Mouse (Mus musculus) G1E (cell line): ENCODE measurements at regions not wholly inside any gene's neighbourhood (a gene's known extent, or its start where the extent isn't known, plus 50 kb on each side); places are given as distances from the start of the nearest gene placed in this dataset.

Experiments used
- ATAC-seq: 2 replicates; pipeline ENCODE4 v1.8.0; 2016; ENCODE audit warnings: mild to moderate bottlenecking; ENCODE audit not compliant: insufficient number of reproducible peaks, poor library complexity, low FRiP score, severe bottlenecking; ENCODE audit errors: extremely low read depth
- DNase-seq: peaks from one replicate; pipeline ENCODE4 v3.0.0; 2012; ENCODE audit warnings: low spot score
- H3K27me3 ChIP-seq: 2 replicates; pipeline ENCODE4 v1.6.1; 2012; ENCODE audit warnings: mild to moderate bottlenecking, low read length, inconsistent platforms; ENCODE audit not compliant: insufficient read depth
- H3K36me3 ChIP-seq: replicated peaks from 2 replicates; pipeline ENCODE3; 2012; ENCODE audit warnings: mild to moderate bottlenecking, inconsistent platforms
- H3K4me1 ChIP-seq: 2 replicates; pipeline ENCODE4 v1.6.1; 2012; ENCODE audit warnings: low read depth, low read length, inconsistent platforms, mixed read lengths; ENCODE audit not compliant: insufficient read depth
- H3K4me3 ChIP-seq: 2 replicates; pipeline ENCODE4 v1.5.1; 2012; ENCODE audit warnings: low read depth, mild to moderate bottlenecking, inconsistent platforms, low read length, moderate library complexity, mixed read lengths
- H3K9me3 ChIP-seq: replicated peaks from 2 replicates; pipeline ENCODE4 v1.6.1; 2012; ENCODE audit warnings: inconsistent platforms
- CTCF ChIP-seq: IDR thresholded peaks from 2 replicates; pipeline ENCODE4 v1.5.1; 2012; ENCODE audit warnings: low read depth, low read length, inconsistent platforms, mixed read lengths
- GATA1 ChIP-seq: IDR thresholded peaks from 2 replicates; pipeline ENCODE4 v1.6.1; 2012; ENCODE audit warnings: borderline replicate concordance, low read length, inconsistent platforms, mixed read lengths
- GATA2 ChIP-seq: IDR thresholded peaks from 2 replicates; pipeline ENCODE4 v1.6.1; 2012; ENCODE audit warnings: low read depth, low read length, inconsistent platforms, borderline replicate concordance
- POLR2AphosphoS5 ChIP-seq: IDR thresholded peaks from 2 replicates; pipeline ENCODE4 v1.6.1; 2012; ENCODE audit warnings: low read depth, low read length, inconsistent platforms; ENCODE audit not compliant: insufficient replicate concordance
- TAL1 ChIP-seq: conservative IDR thresholded peaks from 2 replicates; pipeline ENCODE4 v1.6.1; 2012; ENCODE audit warnings: low read depth, low read length, inconsistent platforms, mixed read lengths

DNA sequence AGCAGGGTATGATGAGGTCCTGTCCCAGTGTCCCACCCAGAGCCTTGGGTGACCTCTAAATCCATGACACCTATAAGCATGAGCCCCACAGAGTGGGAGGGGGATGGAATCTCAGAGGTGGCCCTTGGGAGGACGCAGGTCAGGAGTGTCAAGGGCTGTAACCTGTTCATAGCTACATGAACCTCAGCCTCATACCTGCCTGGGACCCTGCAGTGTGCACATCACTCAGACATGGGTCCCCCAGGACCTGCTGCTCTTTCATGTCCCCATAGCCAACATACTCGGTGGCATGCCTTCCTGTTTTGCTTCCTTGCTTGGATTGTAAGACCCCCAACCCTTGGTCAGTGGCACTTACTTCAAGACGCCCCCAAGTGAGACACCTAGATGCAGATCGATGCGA, 66.9 kb upstream of the Hs6st1 start:
- Histone ChIP-seq H3K4me1 (no peaks in the 10 kb centered on the region), H3K9me3 (no peaks in the 10 kb centered on the region; the same call in 1 of the 2 replicates), H3K27me3 (peaks cover 18% of the 10 kb centered on the region), H3K4me3 (no peak overlapping the region), H3K36me3 (no peaks in the 10 kb centered on the region)
- ATAC-seq (no peak), DNase-seq (no peak)
- no peak for TF ChIP-seq GATA2
- TF ChIP-seq POLR2AphosphoS5: no peak
- TF ChIP-seq GATA1: no peak
- no peak for TF ChIP-seq TAL1
- no peak for TF ChIP-seq CTCF

DNA sequence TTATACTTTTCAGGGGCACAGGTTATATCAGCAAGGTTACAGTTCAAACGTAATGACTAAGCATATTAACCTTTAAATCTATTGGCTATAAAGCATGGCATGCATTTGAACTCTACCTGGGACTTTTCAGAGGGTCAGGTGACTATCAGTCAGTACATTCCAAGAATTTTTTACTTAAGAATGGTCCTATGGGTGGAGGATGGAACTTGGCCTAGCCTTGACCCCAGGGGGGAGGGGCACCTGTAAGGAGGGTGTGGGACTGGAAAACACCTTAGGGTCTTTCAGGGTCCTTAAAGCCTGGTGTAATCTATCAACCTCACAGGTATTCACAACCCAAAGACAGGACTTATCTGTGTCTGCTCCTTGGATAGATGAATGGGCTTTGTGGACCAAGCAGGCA, 66.4 kb upstream of the Hs6st1 start:
- Histone ChIP-seq H3K9me3 (no peaks in the 10 kb centered on the region; the same call in 1 of the 2 replicates), H3K4me1 (no peaks in the 10 kb centered on the region), H3K4me3 (no peak overlapping the region), H3K27me3 (peaks cover 18% of the 10 kb centered on the region), H3K36me3 (no peaks in the 10 kb centered on the region)
- DNase-seq (no peak), ATAC-seq (no peak)
- TF ChIP-seq TAL1: no peak
- no peak for TF ChIP-seq POLR2AphosphoS5
- TF ChIP-seq GATA1: no peak
- TF ChIP-seq CTCF: no peak
- TF ChIP-seq GATA2: no peak

GRCm38 (mm10) chr1:36003592-36003991, 64.6 kb upstream of the Hs6st1 start:
- no peaks in the 10 kb centered on the region; the same call in 1 of the 2 replicates for H3K9me3 ChIP-seq
- no peak overlapping the region for H3K4me3 ChIP-seq
- H3K27me3 ChIP-seq: peaks cover 21% of the 10 kb centered on the region
- ATAC-seq (no peak), DNase-seq (no peak)
- no peaks in the 10 kb centered on the region for H3K36me3 ChIP-seq
- no peaks in the 10 kb centered on the region for H3K4me1 ChIP-seq
- TF ChIP-seq CTCF (no peak), GATA2 (no peak), POLR2AphosphoS5 (no peak), TAL1 (no peak), GATA1 (no peak)

DNA sequence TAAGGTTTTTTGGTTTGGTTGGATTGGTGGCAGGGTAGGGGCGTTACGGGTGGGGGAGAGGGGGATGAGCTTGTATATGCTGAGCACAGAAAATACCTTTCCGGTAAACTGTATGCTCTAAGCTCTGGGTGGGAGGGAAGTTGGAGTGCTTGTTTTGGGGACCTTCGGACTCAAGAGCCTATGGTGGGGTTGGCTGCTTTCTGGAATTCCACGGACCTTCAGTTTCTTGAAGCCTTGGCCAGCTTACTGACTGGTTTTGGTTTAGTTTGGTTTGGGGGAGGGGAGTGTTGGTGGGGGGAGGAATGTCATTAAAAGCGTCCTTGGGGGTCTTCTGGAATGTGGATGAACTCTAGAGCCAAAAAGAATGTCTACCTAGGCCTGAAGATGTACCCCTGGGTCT, 59.6 kb upstream of the Hs6st1 start:
- Histone ChIP-seq H3K27me3 (peaks cover 11% of the 10 kb centered on the region; the same call in 1 of the 2 replicates), H3K9me3 (no peaks in the 10 kb centered on the region), H3K4me3 (no peak overlapping the region), H3K36me3 (no peaks in the 10 kb centered on the region), H3K4me1 (no peaks in the 10 kb centered on the region)
- TF ChIP-seq TAL1 (no peak), CTCF (no peak), POLR2AphosphoS5 (no peak), GATA1 (no peak), GATA2 (no peak)
- no peak for ATAC-seq
- no peak for DNase-seq

- no peak for TF ChIP-seq TAL1
- TF ChIP-seq POLR2AphosphoS5: no peak
- TF ChIP-seq GATA2: no peak
- TF ChIP-seq GATA1: no peak
- no peak for TF ChIP-seq CTCF
- no peak overlapping the region for H3K4me3 ChIP-seq
- H3K4me1 ChIP-seq: no peaks in the 10 kb centered on the region
- no peaks in the 10 kb centered on the region for H3K9me3 ChIP-seq
- DNase-seq: no peak
- no peak for ATAC-seq
- H3K36me3 ChIP-seq: no peaks in the 10 kb centered on the region
- H3K27me3 ChIP-seq: peaks cover 11% of the 10 kb centered on the region; the same call in 1 of the 2 replicates
Measured at GRCm38 (mm10) chr1:36009010-36009619, 59.1 kb upstream of the Hs6st1 start.

DNA sequence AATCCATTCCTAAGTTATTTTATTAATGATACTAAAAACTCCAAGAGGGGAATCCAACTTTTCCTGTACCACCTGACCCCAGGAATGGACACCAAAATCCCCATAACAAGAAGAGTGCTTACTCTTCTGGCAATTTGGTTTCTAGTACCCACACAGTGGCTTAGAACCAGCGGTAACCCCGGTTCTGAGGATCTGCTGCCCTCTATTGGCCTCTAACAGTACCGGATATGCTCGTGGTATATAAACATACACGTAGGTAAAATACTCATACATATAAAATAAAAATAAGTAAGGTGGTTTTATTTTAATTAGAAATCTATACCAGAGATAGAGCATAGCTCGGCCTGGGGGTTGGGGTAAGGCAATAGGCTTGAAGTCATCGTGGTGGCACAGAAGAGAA, 58.0 kb upstream of the Hs6st1 start:
- peaks cover 11% of the 10 kb centered on the region; the same call in 1 of the 2 replicates for H3K27me3 ChIP-seq
- ATAC-seq: no peak
- no peaks in the 10 kb centered on the region for H3K9me3 ChIP-seq
- TF ChIP-seq POLR2AphosphoS5 (no peak), GATA1 (no peak), GATA2 (no peak), TAL1 (no peak), CTCF (no peak)
- H3K36me3 ChIP-seq: no peaks in the 10 kb centered on the region
- DNase-seq: no peak
- H3K4me3 ChIP-seq: no peak overlapping the region
- H3K4me1 ChIP-seq: no peaks in the 10 kb centered on the region
